Mouse (Mus musculus) lung, embryonic 14.5 days (tissue): Measurements from ENCODE around the gene Trip4. TPM values are rescaled to one million over a fixed set of nuclear protein-coding genes. Genes with fewer than 3 reads are reported as not detected.

Experiments
- ATAC-seq: fragments of 200-750 bp; cut with Nextera tagmentation; 2 replicates; pipeline ENCODE4 v1.8.0; 2017; ENCODE audit warnings: mild to moderate bottlenecking, moderate TSS enrichment, moderate library complexity; ENCODE audit not compliant: insufficient read depth
- DNase-seq: peaks from one replicate; pipeline ENCODE4 v3.0.0-alpha.2; 2015
- H3K27ac ChIP-seq: fragments of 300-500 bp; sonication (generic); 2 replicates; pipeline ENCODE4 v1.5.1; 2014; ENCODE audit warnings: low read depth, mild to moderate bottlenecking, moderate library complexity
- H3K27me3 ChIP-seq: fragments of 300-500 bp; sonication (generic); 2 replicates; pipeline ENCODE4 v1.6.1; 2014; ENCODE audit warnings: low read length, control low read depth; ENCODE audit not compliant: insufficient read depth
- H3K36me3 ChIP-seq: fragments of 300-500 bp; sonication (generic); 2 replicates; pipeline ENCODE4 v1.6.1; 2014; ENCODE audit warnings: control low read depth; ENCODE audit not compliant: insufficient read depth
- H3K4me1 ChIP-seq: fragments of 300-500 bp; sonication (generic); 2 replicates; pipeline ENCODE4 v1.6.1; 2014; ENCODE audit warnings: antibody characterized with exemption, control low read depth; ENCODE audit not compliant: insufficient read depth
- H3K4me2 ChIP-seq: fragments of 300-500 bp; sonication (generic); 2 replicates; pipeline ENCODE4 v1.6.1; 2014; ENCODE audit warnings: mild to moderate bottlenecking
- H3K4me3 ChIP-seq: fragments of 300-500 bp; sonication (generic); 2 replicates; pipeline ENCODE4 v1.5.1; 2014; ENCODE audit warnings: low read depth, low read length
- H3K9ac ChIP-seq: fragments of 300-500 bp; sonication (generic); 2 replicates; pipeline ENCODE4 v1.6.1; 2014
- H3K9me3 ChIP-seq: fragments of 300-500 bp; sonication (generic); 2 replicates; pipeline ENCODE4 v1.6.1; 2016; ENCODE audit warnings: low read depth, low read length, control low read depth
- CTCF ChIP-seq: IDR thresholded peaks from 2 replicates; pipeline ENCODE4 v1.5.1; 2016; ENCODE audit warnings: antibody characterized with exemption, low read depth
- WGBS: fragments of 180-500 bp; shearing (Covaris S2); extraction: QIAGEN DNeasy Blood & Tissue Kit; methylation state at CpG from one replicate; pipeline ENCODE4 v1.1.7; 2014; 5-methylcytosine and 5-hydroxymethylcytosine counted together
- polyA plus RNA-seq: library from polyadenylated mRNA; unstranded; fragments of >200 nt; fragmentation: Nextera tagmentation; extraction: Ambion mirVana; gene quantifications from 2 replicates; pipeline ENCODE4 v1.2.1, GENCODE M21; 2014

Trip4 gene
- polyA plus RNA-seq, 1 experiment from 2014 or later: 34.0 TPM

DNA sequence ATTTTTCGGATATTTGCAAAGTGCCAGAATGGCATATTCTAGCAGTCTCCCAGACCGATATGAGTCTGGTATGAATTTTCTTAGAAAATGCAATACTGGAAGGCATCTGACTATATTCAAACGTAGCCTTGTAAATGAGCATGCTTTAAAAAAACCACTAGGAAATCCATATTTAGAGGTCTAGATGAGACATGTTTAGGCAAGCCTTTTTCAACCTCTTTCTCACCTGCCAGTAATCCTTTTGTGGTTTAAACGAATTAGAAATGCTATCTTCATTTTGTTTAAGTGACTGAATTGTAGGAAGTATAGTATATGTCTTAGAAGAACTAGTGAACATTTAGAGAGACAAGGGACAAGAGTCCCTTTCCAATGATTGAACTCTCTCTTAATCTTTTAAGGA is 1.2 kb upstream of the Trip4 start:
- no peaks in the 10 kb centered on the region for H3K27me3 ChIP-seq
- peak overlapping the region; percentile 84 for H3K4me2 ChIP-seq
- H3K9me3 ChIP-seq: no peaks in the 10 kb centered on the region
- H3K36me3 ChIP-seq: peaks cover 13% of the 10 kb centered on the region
- DNase-seq: no peak
- ATAC-seq: no peak
- peak overlapping the region; percentile 87 for H3K27ac ChIP-seq
- peak overlapping the region; percentile 82 for H3K4me3 ChIP-seq
- 0 out of 2 replicates have a peak, but pooled peaks cover 2% of the 10 kb centered on the region for H3K4me1 ChIP-seq
- 8% methylated on average over 4 of the region's 4 CpGs for WGBS
- TF ChIP-seq CTCF: no peak
- H3K9ac ChIP-seq: peak overlapping the region; percentile 80

GRCm38 (mm10) chr9:65909301-65909801 is 757 bp upstream of the Trip4 start:
- WGBS: under 1% methylated on average over 34 of the region's 34 CpGs
- peak overlapping the region; percentile 82 for H3K4me3 ChIP-seq
- 0 out of 2 replicates have a peak, but pooled peaks cover 2% of the 10 kb centered on the region for H3K4me1 ChIP-seq
- TF ChIP-seq CTCF: peak; percentile 32
- H3K9ac ChIP-seq: peak overlapping the region; percentile 80
- ATAC-seq: no peak; the same call in 1 of the 2 replicates
- H3K27me3 ChIP-seq: no peaks in the 10 kb centered on the region
- peak overlapping the region; percentile 84 for H3K4me2 ChIP-seq
- peak overlapping the region; percentile 87 for H3K27ac ChIP-seq
- H3K9me3 ChIP-seq: no peaks in the 10 kb centered on the region
- DNase-seq: peak; percentile 58
- peaks cover 15% of the 10 kb centered on the region for H3K36me3 ChIP-seq

GRCm38 (mm10) chr9:65903419-65903818 is 5.2 kb downstream of the Trip4 start:
- H3K9ac ChIP-seq: no peak overlapping the region
- H3K9me3 ChIP-seq: no peaks in the 10 kb centered on the region
- no peaks in the 10 kb centered on the region for H3K4me1 ChIP-seq
- no peak overlapping the region for H3K4me3 ChIP-seq
- H3K27me3 ChIP-seq: no peaks in the 10 kb centered on the region
- no peak overlapping the region for H3K4me2 ChIP-seq
- H3K36me3 ChIP-seq: peaks cover 57% of the 10 kb centered on the region
- ATAC-seq (no peak), DNase-seq (no peak)
- peak; percentile 24; the same call in 1 of the 2 replicates for TF ChIP-seq CTCF
- H3K27ac ChIP-seq: no peak overlapping the region

DNA sequence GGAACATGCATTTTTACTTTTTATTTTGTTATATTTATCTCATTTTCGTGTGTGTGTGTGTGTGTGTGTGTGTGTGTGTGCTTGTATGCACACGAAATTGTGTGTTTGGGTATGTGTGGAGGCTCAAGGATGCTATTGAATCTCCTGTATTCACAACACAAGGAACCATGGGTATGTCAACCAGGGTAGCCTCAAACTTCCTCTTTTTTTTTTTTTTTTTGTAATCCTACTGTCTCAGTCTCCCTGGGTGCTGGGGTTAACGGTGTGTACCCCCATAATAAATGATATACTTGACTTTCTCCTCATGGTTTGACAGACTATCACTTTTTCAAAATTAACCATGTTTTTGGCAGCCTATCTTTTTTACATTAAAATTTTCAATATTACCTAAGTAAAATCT is 5.7 kb downstream of the Trip4 start:
- Histone ChIP-seq H3K27me3 (no peaks in the 10 kb centered on the region), H3K4me1 (no peaks in the 10 kb centered on the region), H3K9me3 (no peaks in the 10 kb centered on the region), H3K4me2 (no peak overlapping the region), H3K27ac (no peak overlapping the region), H3K36me3 (peaks cover 61% of the 10 kb centered on the region), H3K4me3 (no peak overlapping the region), H3K9ac (no peak overlapping the region)
- no peak for ATAC-seq
- DNase-seq: no peak
- TF ChIP-seq CTCF: no peak
- WGBS: 89% methylated on average over 3 of the region's 3 CpGs

GRCm38 (mm10) chr9:65896977-65897376 is 11.6 kb downstream of the Trip4 start:
- H3K27me3 ChIP-seq: no peaks in the 10 kb centered on the region
- H3K4me3 ChIP-seq: no peak overlapping the region
- no peak overlapping the region for H3K27ac ChIP-seq
- no peaks in the 10 kb centered on the region for H3K4me1 ChIP-seq
- H3K36me3 ChIP-seq: peaks cover 77% of the 10 kb centered on the region
- no peak overlapping the region for H3K4me2 ChIP-seq
- no peak for TF ChIP-seq CTCF
- no peak for ATAC-seq
- H3K9ac ChIP-seq: no peak overlapping the region
- no peaks in the 10 kb centered on the region for H3K9me3 ChIP-seq
- DNase-seq: no peak
- WGBS: 85% methylated on average over 2 of the region's 2 CpGs

GRCm38 (mm10) chr9:65891126-65891525 is 17.5 kb downstream of the Trip4 start:
- TF ChIP-seq CTCF: no peak
- H3K9ac ChIP-seq: peak overlapping the region; percentile 80
- 1% methylated on average over 5 of the region's 5 CpGs for WGBS
- peak overlapping the region; percentile 65 for H3K4me3 ChIP-seq
- H3K27me3 ChIP-seq: no peaks in the 10 kb centered on the region
- DNase-seq: peak; percentile 53
- H3K27ac ChIP-seq: no peak overlapping the region
- peaks cover 36% of the 10 kb centered on the region for H3K36me3 ChIP-seq
- H3K4me2 ChIP-seq: peak overlapping the region; percentile 69
- no peaks in the 10 kb centered on the region for H3K9me3 ChIP-seq
- H3K4me1 ChIP-seq: no peaks in the 10 kb centered on the region
- no peak for ATAC-seq

DNA sequence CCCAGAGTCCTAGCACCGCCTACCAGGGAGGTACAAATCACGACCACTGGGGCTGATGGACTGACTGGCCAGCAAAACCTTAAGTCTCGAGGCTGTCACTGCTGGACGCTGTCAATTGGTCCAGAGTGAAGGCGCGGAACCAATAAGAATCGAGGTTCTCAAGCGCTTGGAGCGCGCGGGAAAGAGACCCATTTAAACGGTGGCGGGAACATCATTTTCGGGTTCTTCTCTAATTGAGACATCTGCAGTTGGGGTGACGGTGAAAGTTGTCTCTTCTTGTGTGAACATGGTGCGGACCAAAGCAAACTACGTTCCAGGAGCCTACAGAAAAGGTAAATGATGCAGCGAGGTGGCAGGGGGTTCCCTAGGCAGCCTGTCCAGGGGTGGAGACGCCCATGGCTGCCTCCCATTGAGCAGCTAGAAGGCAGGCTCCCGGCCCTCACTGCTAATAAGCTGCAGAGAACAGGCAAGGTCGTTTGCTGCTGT is 18.4 kb downstream of the Trip4 start, which contains the start of gene Pclaf:
Gene Pclaf (plus strand): TSS at position 95 of the 486 bp plus-strand sequence.
- WGBS: under 1% methylated on average over 21 of the region's 21 CpGs

More for the DNA sequence above, 18.4 kb downstream of the Trip4 start, which contains the start of gene Pclaf:
- Histone ChIP-seq H3K4me3 (peak within 1 kb of the TSS; percentile 65), H3K9me3 (no peaks in the 10 kb centered on the region), H3K4me1 (0 out of 2 replicates have a peak, but pooled peaks cover 3% of the 10 kb centered on the region), H3K27me3 (no peaks in the 10 kb centered on the region), H3K9ac (peak within 1 kb of the TSS; percentile 80), H3K4me2 (peak within 1 kb of the TSS; percentile 69), H3K36me3 (peaks cover 28% of the 10 kb centered on the region), H3K27ac (peak within 1 kb of the TSS; percentile 2; the same call in 1 of the 2 replicates)
- ATAC-seq: peak; percentile 99
- peak; percentile 97 for DNase-seq
- no peak; the same call in 1 of the 2 replicates for TF ChIP-seq CTCF
